Comparison of ENCODE assay signal across 15 mouse cellular contexts in the genomic region with DNA sequence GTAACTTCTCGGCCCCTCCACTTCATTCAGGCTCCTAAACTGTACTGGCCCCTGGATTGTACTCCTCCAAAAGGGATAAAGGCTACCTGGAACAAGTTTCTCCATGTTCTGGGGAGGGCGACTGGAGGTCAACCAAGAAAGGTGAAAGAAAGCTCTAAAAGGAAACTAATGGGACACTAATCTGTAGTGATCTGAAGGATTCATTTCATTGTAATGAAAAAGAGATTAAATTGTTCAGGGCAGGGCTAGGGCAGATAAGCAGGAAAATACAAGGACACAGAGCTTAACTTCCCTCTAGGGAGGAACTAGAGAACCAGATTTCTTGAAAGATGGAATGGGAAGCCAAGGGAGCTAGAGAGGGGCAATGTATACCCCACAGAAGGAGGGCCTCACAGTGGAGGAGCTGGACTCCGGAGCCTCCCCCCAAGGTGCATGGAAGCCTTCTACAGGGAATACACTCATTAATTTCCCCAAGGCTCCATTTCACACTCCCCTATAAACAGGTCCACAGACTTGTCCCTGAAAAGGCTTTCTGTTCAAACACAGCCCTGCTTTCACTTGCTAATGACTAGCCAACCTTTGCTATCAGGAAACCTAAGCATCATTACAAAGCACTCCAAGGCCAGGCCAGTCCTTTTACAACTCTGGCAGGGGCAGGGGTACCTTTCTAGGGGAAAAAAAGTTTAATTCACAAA. TPM values are rescaled to one million over a fixed set of nuclear protein-coding genes. Genes with fewer than 3 reads are reported as not detected.
DNase-seq lines count a peak whose midpoint lies in the region; ATAC-seq lines count a peak whose summit lies in the region.
"Had no signal": no experiment of that assay in that cellular context is flagged by ENCODE, and none has a peak within 500 bp of the region (broad histone marks: within the 10 kb centered on the region; RNA-seq: fewer than 3 reads in every experiment).

No protein-coding gene starts in this region.

- 67% methylated on average over 3 of the region's 3 CpGs for WGBS in liver, embryonic 11.5 days
- WGBS in limb, embryonic 12.5 days, result 55% methylated on average over 3 of the region's 3 CpGs
- 61% methylated on average over 3 of the region's 3 CpGs for WGBS in stomach, embryonic 16.5 days

- H3K27me3 ChIP-seq in liver, embryonic 11.5 days (replicated peaks; ENCODE audit: control insufficient read depth, insufficient read depth, low read length), result no peaks in the 10 kb centered on the region
- H3K27me3 ChIP-seq in limb, embryonic 12.5 days, result no peaks in the 10 kb centered on the region
- H3K27me3 ChIP-seq in stomach, embryonic 16.5 days (ENCODE audit: control insufficient read depth, insufficient read depth, low read length), result no peaks in the 10 kb centered on the region

- peaks cover 31% of the 10 kb centered on the region for H3K4me1 ChIP-seq in liver, embryonic 11.5 days (replicated peaks; ENCODE audit: control insufficient read depth, insufficient read depth, low read length)
- peaks cover 37% of the 10 kb centered on the region for H3K4me1 ChIP-seq in brown adipose tissue, adult 24 weeks (ENCODE audit: control insufficient read depth, insufficient read depth, insufficient read length, low read length)
- peaks cover 61% of the 10 kb centered on the region for H3K4me1 ChIP-seq in limb, embryonic 12.5 days (replicated peaks)
- H3K4me1 ChIP-seq in stomach, embryonic 16.5 days (ENCODE audit: control insufficient read depth, insufficient read depth, low read length), result peaks cover 32% of the 10 kb centered on the region

- H3K9ac ChIP-seq in liver, embryonic 11.5 days (ENCODE audit: low read depth, low read length), result peak overlapping the region; percentile 20; the same call in 1 of the 2 replicates
- H3K9ac ChIP-seq in limb, embryonic 12.5 days (replicated peaks), result peak overlapping the region; percentile 8; the same call in 1 of the 2 replicates
- no peak overlapping the region for H3K9ac ChIP-seq in stomach, embryonic 16.5 days (ENCODE audit: low read length)
- H3K9ac ChIP-seq: hindbrain, embryonic 14.5 days had no signal

- no peaks in the 10 kb centered on the region for H3K9me3 ChIP-seq in liver, embryonic 11.5 days (ENCODE audit: control insufficient read depth, low read length)
- no peaks in the 10 kb centered on the region for H3K9me3 ChIP-seq in limb, embryonic 12.5 days
- H3K9me3 ChIP-seq in stomach, embryonic 16.5 days (replicated peaks; ENCODE audit: control insufficient read depth, low read length), result no peaks in the 10 kb centered on the region
- H3K9me3 ChIP-seq: midbrain, embryonic 10.5 days had no signal

- H3K27ac ChIP-seq in liver, embryonic 11.5 days (ENCODE audit: low read depth, low read length), result no peak overlapping the region
- peak overlapping the region; percentile 63 for H3K27ac ChIP-seq in brown adipose tissue, adult 24 weeks (replicated peaks; ENCODE audit: low read depth, low read length)
- peak overlapping the region; percentile 81 for H3K27ac ChIP-seq in limb, embryonic 12.5 days
- H3K27ac ChIP-seq in stomach, embryonic 16.5 days (ENCODE audit: low read length), result 0 out of 2 replicates have a peak overlapping the region, but pooled peaks have one; percentile 4
- H3K27ac ChIP-seq: hindbrain, embryonic 14.5 days; midbrain, embryonic 10.5 days had no signal

- H3K4me2 ChIP-seq in liver, embryonic 11.5 days, result peak overlapping the region; percentile 51
- H3K4me2 ChIP-seq in limb, embryonic 12.5 days, result peak overlapping the region; percentile 17
- H3K4me2 ChIP-seq in stomach, embryonic 16.5 days (ENCODE audit: low read depth, low read length), result no peak overlapping the region
- H3K4me2 ChIP-seq: hindbrain, embryonic 14.5 days had no signal

- no peak for DNase-seq in liver, embryonic 11.5 days (ENCODE audit: low spot score)
- DNase-seq in liver (no peak), adipocyte (ENCODE audit: low spot score) (no peak)
- DNase-seq in right cerebral cortex, postnatal 14 days, result no peak
- DNase-seq: cerebellum, adult 9-11 months; gastrocnemius, postnatal 14 days; kidney, adult 11 months; kidney, postnatal 36 days had no signal

- H3K36me3 ChIP-seq in liver, embryonic 11.5 days (ENCODE audit: control insufficient read depth, insufficient read depth, low read length), result peaks cover 4% of the 10 kb centered on the region; the same call in 1 of the 2 replicates
- peaks cover 40% of the 10 kb centered on the region for H3K36me3 ChIP-seq in limb, embryonic 12.5 days
- H3K36me3 ChIP-seq in stomach, embryonic 16.5 days (ENCODE audit: control insufficient read depth, insufficient read depth, low read length), result no peaks in the 10 kb centered on the region
- H3K36me3 ChIP-seq: midbrain, embryonic 10.5 days had no signal

- no peak overlapping the region for H3K4me3 ChIP-seq in liver, embryonic 11.5 days (ENCODE audit: low read depth, low read length)
- no peak overlapping the region for H3K4me3 ChIP-seq in brown adipose tissue, adult 24 weeks (ENCODE audit: insufficient read depth, low read depth, low read length)
- H3K4me3 ChIP-seq in limb, embryonic 12.5 days (replicated peaks), result no peak overlapping the region
- H3K4me3 ChIP-seq in stomach, embryonic 16.5 days (replicated peaks; ENCODE audit: low read length), result no peak overlapping the region
- H3K4me3 ChIP-seq: midbrain, embryonic 10.5 days had no signal

- ATAC-seq in liver, embryonic 11.5 days (replicated peaks; ENCODE audit: low FRiP score), result no peak
- ATAC-seq in limb, embryonic 12.5 days (ENCODE audit: insufficient number of reproducible peaks, insufficient read depth, low FRiP score, low TSS enrichment, low read depth), result peak; percentile 64; the same call in 1 of the 2 replicates
- no peak for ATAC-seq in stomach, embryonic 16.5 days (ENCODE audit: insufficient read depth, low FRiP score)
- ATAC-seq: forebrain, embryonic 14.5 days; lung, postnatal 0 days had no signal

RNA-seq across cellular contexts. Expression of a gene that starts 12.1 kb away (rescaled TPM):
- polyA plus RNA-seq in liver, embryonic 11.5 days (2014; fragmentation: Nextera tagmentation; extraction: Ambion mirVana), result 46.8 and 50.6 TPM in 2 replicates
- polyA plus RNA-seq in brown adipose tissue, adult 24 weeks (2012; ENCODE audit: insufficient read depth, insufficient read length, missing spikeins), result 4.9 and 5.5 TPM in 2 replicates
- polyA plus RNA-seq in limb, embryonic 12.5 days (2016; fragmentation: Nextera tagmentation; extraction: Ambion mirVana), result 84.9 and 85.0 TPM in 2 replicates
- 62.5 and 71.4 TPM in 2 replicates for polyA plus RNA-seq in stomach, embryonic 16.5 days (2015; fragmentation: Nextera tagmentation; extraction: Ambion mirVana)
